Mouse (Mus musculus) heart, embryonic 12.5 days (tissue): Measurements from ENCODE around the gene Tlx2. TPM values are rescaled to one million over a fixed set of nuclear protein-coding genes. Genes with fewer than 3 reads are reported as not detected.

Experiments used
- ATAC-seq: fragments of 200-750 bp; cut with Nextera tagmentation; 2 replicates; pipeline ENCODE4 v1.8.0; 2017; ENCODE audit warnings: moderate TSS enrichment, moderate library complexity; ENCODE audit not compliant: insufficient number of reproducible peaks, low FRiP score
- H3K27ac ChIP-seq: fragments of 300-500 bp; sonication (generic); 2 replicates; pipeline ENCODE4 v1.5.1; 2016; ENCODE audit warnings: mild to moderate bottlenecking, moderate library complexity; ENCODE audit not compliant: poor library complexity, severe bottlenecking
- H3K27me3 ChIP-seq: fragments of 300-500 bp; sonication (generic); replicated peaks from 2 replicates; pipeline ENCODE4 v1.6.1; 2016; ENCODE audit warnings: mild to moderate bottlenecking, moderate library complexity
- H3K36me3 ChIP-seq: fragments of 300-500 bp; sonication (generic); 2 replicates; pipeline ENCODE4 v1.6.1; 2016; ENCODE audit warnings: mild to moderate bottlenecking, moderate library complexity
- H3K4me1 ChIP-seq: fragments of 300-500 bp; sonication (generic); replicated peaks from 2 replicates; pipeline ENCODE4 v1.6.1; 2016; ENCODE audit warnings: mild to moderate bottlenecking
- H3K4me2 ChIP-seq: fragments of 300-500 bp; sonication (generic); 2 replicates; pipeline ENCODE4 v1.6.1; 2016; ENCODE audit warnings: mild to moderate bottlenecking, moderate library complexity
- H3K4me3 ChIP-seq: fragments of 300-500 bp; sonication (generic); 2 replicates; pipeline ENCODE4 v1.5.1; 2016; ENCODE audit warnings: mild to moderate bottlenecking
- H3K9ac ChIP-seq: fragments of 300-500 bp; sonication (generic); 2 replicates; pipeline ENCODE4 v1.6.1; 2016; ENCODE audit warnings: mild to moderate bottlenecking, moderate library complexity
- H3K9me3 ChIP-seq: fragments of 300-500 bp; sonication (generic); replicated peaks from 2 replicates; pipeline ENCODE4 v1.6.1; 2016; ENCODE audit warnings: mild to moderate bottlenecking, moderate library complexity
- WGBS: fragments of 180-500 bp; shearing (Covaris S2); methylation state at CpG from one replicate; pipeline ENCODE4 v1.1.7; 2016; 5-methylcytosine and 5-hydroxymethylcytosine counted together
- polyA plus RNA-seq: library from polyadenylated mRNA; unstranded; fragments of >200 nt; fragmentation: Nextera tagmentation; extraction: Ambion mirVana; gene quantifications from 2 replicates; pipeline ENCODE4 v1.2.1, GENCODE M21; 2016

Tlx2 gene
- polyA plus RNA-seq, 1 experiment from 2014 or later: 0.18 TPM

DNA sequence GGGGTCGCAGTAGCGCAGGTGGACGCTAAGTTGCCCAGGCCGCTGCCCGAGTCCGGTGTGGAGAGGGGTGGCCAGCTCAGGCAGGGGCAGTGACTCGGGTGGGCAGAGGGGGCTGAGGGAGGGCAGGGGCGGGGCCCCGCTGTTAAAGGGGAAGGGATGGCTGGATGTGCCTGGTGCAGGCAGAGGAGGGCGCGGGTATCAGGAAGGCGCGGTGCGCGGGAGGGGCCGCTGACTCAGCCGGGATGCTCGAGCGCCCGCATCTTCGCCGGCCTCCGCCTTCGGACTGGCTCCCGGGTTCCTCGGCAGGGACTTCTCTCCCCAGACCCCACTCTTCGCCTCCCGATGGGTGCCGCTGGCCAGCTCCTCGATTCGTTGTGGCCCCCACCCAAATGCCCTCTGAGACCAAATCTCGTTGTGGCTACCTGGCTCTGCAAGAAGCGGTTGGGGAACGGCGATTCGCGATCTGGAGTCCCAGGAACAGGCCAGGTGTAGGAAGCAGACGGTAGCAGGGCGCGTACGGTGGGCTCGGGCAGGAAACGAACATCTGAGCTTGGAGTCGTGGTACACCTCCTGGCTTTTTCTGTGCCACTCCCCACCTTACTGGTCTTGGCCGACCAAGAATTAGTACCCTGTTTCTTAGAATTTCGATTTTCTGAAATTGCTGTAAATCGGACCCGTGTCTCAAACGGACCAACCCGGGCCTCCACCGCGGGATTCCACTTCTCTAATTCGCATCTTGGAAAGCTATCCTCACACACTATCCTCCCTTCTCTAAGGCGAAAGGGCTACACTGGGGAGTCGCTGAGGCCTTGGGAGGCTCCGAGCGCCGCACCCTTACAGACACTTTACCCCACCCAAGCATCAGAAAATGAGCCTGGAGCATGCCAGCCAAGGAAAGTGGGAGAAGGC is 472 bp upstream of the Tlx2 start:
- H3K9me3 ChIP-seq: no peaks in the 10 kb centered on the region
- no peak for ATAC-seq
- peak overlapping the region; percentile 32 for H3K4me2 ChIP-seq
- no peak overlapping the region for H3K27ac ChIP-seq
- peaks cover 27% of the 10 kb centered on the region for H3K4me1 ChIP-seq
- H3K27me3 ChIP-seq: peaks cover 97% of the 10 kb centered on the region
- no peak overlapping the region for H3K9ac ChIP-seq
- WGBS: under 1% methylated on average over 54 of the region's 58 CpGs
- H3K4me3 ChIP-seq: peak overlapping the region; percentile 29
- H3K36me3 ChIP-seq: no peaks in the 10 kb centered on the region

GRCm38 (mm10) chr6:83069488-83070246 is 426 bp downstream of the Tlx2 start:
- H3K27ac ChIP-seq: no peak overlapping the region
- H3K9ac ChIP-seq: no peak overlapping the region
- H3K4me1 ChIP-seq: peaks cover 27% of the 10 kb centered on the region
- peak overlapping the region; percentile 32 for H3K4me2 ChIP-seq
- WGBS: 1% methylated on average over 69 of the region's 69 CpGs
- no peak for ATAC-seq
- no peaks in the 10 kb centered on the region for H3K9me3 ChIP-seq
- no peaks in the 10 kb centered on the region for H3K36me3 ChIP-seq
- peaks cover 96% of the 10 kb centered on the region for H3K27me3 ChIP-seq
- H3K4me3 ChIP-seq: peak overlapping the region; percentile 29

DNA sequence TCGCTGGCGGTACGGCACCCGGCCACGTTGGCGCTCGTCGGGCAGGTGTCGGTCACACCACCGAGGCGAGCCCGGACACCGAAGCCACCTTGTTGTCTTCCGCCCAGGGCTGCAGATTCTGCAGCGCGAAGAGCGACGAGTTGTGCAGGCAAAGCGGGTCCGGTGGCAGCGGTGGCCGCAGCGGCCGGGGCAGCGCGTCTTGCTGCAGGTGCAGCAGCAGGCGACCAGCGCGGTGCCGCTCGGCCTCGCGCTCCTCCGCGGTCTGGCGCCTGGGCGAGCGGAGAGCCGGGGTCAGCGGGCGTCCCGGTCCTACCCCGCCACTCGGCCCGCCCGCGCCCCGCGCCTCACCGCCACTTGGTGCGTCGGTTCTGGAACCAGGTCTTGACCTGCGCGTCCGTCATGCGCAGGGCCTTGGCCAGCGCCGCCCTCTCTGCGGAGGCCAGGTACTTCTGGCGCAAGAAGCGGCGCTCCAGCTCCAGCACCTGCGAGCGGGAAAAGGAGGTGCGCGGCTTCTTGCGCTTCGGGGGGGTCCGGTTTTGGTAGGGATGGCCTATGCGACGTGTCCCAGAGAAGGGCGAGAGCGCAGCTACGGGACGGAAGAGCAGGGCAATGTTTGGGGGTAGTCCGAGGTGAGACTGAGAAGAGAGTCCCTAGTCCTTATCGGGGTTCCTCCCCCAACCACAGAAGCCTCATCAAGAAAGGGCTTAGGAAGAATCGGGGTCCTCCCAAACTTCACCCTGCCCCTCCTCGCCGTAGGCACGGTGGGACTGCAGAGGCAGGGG is 1.2 kb downstream of the Tlx2 start:
- peak overlapping the region; percentile 62 for H3K4me2 ChIP-seq
- H3K36me3 ChIP-seq: no peaks in the 10 kb centered on the region
- ATAC-seq: no peak
- peaks cover 96% of the 10 kb centered on the region for H3K27me3 ChIP-seq
- no peaks in the 10 kb centered on the region for H3K9me3 ChIP-seq
- peak overlapping the region; percentile 37 for H3K4me3 ChIP-seq
- H3K9ac ChIP-seq: 0 out of 2 replicates have a peak overlapping the region, but pooled peaks have one; percentile 21
- H3K27ac ChIP-seq: no peak overlapping the region
- H3K4me1 ChIP-seq: peaks cover 27% of the 10 kb centered on the region
- WGBS: under 1% methylated on average over 81 of the region's 81 CpGs

- Histone ChIP-seq H3K4me1 (peaks cover 27% of the 10 kb centered on the region), H3K27me3 (peaks cover 96% of the 10 kb centered on the region), H3K4me3 (peak overlapping the region; percentile 37), H3K9me3 (no peaks in the 10 kb centered on the region), H3K9ac (no peak overlapping the region), H3K4me2 (peak overlapping the region; percentile 62), H3K27ac (no peak overlapping the region), H3K36me3 (no peaks in the 10 kb centered on the region)
- 5% methylated on average over 8 of the region's 8 CpGs for WGBS
- ATAC-seq: no peak
These were observed 1.9 kb downstream of the Tlx2 start for GRCm38 (mm10) chr6:83068221-83068620.

DNA sequence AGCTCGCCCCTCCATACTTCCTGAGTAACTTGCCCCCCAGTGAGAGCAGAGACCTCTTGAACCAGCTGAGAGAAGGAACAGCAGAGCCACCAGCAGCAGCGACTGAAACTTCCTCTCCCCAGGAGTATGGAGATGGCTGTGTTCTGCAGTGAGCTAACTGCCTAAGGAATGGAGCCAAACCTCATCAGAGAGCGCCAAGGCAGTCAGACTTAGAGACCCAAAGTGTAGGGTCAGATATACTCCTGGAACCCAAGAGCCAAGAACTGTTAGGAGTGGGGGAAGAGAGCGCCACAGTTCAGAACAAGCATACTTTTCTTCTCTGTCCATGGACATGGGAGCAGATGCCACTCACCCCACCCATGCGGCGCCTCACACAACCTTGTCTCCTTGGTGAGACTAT is 3.7 kb downstream of the Tlx2 start:
- no peak for ATAC-seq
- Histone ChIP-seq H3K4me2 (no peak overlapping the region), H3K4me1 (peaks cover 26% of the 10 kb centered on the region), H3K9ac (no peak overlapping the region), H3K4me3 (no peak overlapping the region), H3K27me3 (peaks cover 96% of the 10 kb centered on the region), H3K9me3 (no peaks in the 10 kb centered on the region), H3K36me3 (no peaks in the 10 kb centered on the region), H3K27ac (no peak overlapping the region)
- 30% methylated on average over 6 of the region's 6 CpGs for WGBS

DNA sequence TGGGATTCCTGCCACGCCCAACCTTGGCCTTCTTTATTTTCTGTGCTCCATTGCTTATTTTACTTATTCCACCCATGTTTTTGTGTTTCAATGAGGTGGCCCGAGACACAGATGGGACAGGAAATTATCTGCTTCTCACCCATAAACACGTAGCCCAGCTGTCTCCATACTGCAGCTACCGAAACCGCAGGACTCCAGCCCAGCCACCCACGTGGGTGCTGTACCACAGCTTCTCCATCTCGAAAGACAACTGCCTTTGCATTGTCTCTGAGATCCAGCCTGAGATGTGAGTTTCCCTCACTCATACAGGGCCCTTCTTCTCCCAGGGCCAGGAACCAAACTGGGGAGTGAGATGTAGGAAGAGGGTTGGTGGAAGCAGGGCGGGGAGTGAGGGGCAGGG is 4.1 kb downstream of the Tlx2 start:
- Histone ChIP-seq H3K36me3 (no peaks in the 10 kb centered on the region), H3K9me3 (no peaks in the 10 kb centered on the region), H3K27ac (no peak overlapping the region), H3K4me1 (peaks cover 22% of the 10 kb centered on the region), H3K9ac (no peak overlapping the region), H3K27me3 (peaks cover 96% of the 10 kb centered on the region), H3K4me2 (no peak overlapping the region), H3K4me3 (no peak overlapping the region)
- no peak for ATAC-seq
- 29% methylated on average over 8 of the region's 8 CpGs for WGBS

GRCm38 (mm10) chr6:83058725-83059124 is 11.4 kb downstream of the Tlx2 start:
- Histone ChIP-seq H3K9me3 (no peaks in the 10 kb centered on the region), H3K36me3 (peaks cover 18% of the 10 kb centered on the region), H3K4me2 (no peak overlapping the region), H3K4me1 (peaks cover 15% of the 10 kb centered on the region), H3K4me3 (no peak overlapping the region), H3K27ac (no peak overlapping the region), H3K9ac (no peak overlapping the region), H3K27me3 (peaks cover 37% of the 10 kb centered on the region)
- ATAC-seq: no peak
- WGBS: 78% methylated on average over 2 of the region's 2 CpGs

- H3K9ac ChIP-seq: no peak within 1 kb of the TSS
- H3K4me1 ChIP-seq: peaks cover 21% of the 10 kb centered on the region
- 62% methylated on average over 3 of the region's 3 CpGs for WGBS
- H3K27me3 ChIP-seq: peaks cover 27% of the 10 kb centered on the region
- no peak within 1 kb of the TSS for H3K27ac ChIP-seq
- no peak within 1 kb of the TSS for H3K4me2 ChIP-seq
- no peaks in the 10 kb centered on the region for H3K9me3 ChIP-seq
- no peak for ATAC-seq
- peaks cover 18% of the 10 kb centered on the region for H3K36me3 ChIP-seq
- no peak within 1 kb of the TSS for H3K4me3 ChIP-seq
These were observed 12.3 kb downstream of the Tlx2 start, which contains the start of gene Dqx1 for GRCm38 (mm10) chr6:83057790-83058189. TSS of gene Dqx1 (plus strand) at chr6:83057844.

DNA sequence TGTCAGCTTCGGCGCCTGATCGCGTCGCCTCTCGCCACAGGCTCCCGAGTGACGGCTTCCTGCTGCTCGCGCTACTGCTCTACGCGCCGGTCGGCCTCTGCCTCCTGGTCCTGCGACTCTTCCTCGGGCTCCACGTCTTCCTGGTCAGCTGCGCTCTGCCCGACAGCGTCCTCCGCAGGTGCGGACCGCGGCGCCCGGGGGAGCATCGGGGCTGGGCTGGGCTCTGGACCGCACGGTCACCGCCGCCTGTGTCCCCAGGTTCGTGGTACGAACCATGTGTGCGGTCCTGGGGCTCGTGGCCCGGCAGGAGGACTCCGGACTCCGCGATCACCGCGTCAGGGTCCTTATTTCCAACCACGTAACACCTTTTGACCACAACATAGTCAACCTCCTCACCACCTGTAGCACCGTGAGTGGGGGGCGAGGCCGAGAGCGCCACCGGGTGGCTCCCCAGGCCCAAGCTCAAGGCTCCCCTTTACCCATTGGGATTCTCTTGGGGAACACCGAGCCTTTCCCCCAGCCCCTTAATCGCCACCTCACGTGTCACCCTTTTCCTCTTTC is 15.1 kb downstream of the Tlx2 start, which contains the start of gene Htra2:
TSS of gene Htra2 (minus strand) at position 403 of the 561 bp plus-strand sequence.
- under 1% methylated on average over 49 of the region's 50 CpGs for WGBS

GRCm38 (mm10) chr6:83054074-83054851 is 15.8 kb downstream of the Tlx2 start, which contains the start of gene Aup1:
TSS of gene Aup1 (plus strand) at chr6:83054521.
- peak within 1 kb of the TSS; percentile 93 for H3K9ac ChIP-seq
- peak within 1 kb of the TSS; percentile 84 for H3K4me3 ChIP-seq
- H3K4me1 ChIP-seq: peaks cover 21% of the 10 kb centered on the region
- ATAC-seq: peak; percentile 95
- peaks cover 37% of the 10 kb centered on the region for H3K36me3 ChIP-seq
- H3K27ac ChIP-seq: peak within 1 kb of the TSS; percentile 85
- H3K27me3 ChIP-seq: peaks cover 11% of the 10 kb centered on the region
- peak within 1 kb of the TSS; percentile 99 for H3K4me2 ChIP-seq
- under 1% methylated on average over 64 of the region's 64 CpGs for WGBS
- no peaks in the 10 kb centered on the region for H3K9me3 ChIP-seq

More for the DNA sequence above, 15.1 kb downstream of the Tlx2 start, which contains the start of gene Htra2:
- Histone ChIP-seq H3K27ac (peak within 1 kb of the TSS; percentile 85), H3K9me3 (no peaks in the 10 kb centered on the region), H3K9ac (peak within 1 kb of the TSS; percentile 93), H3K27me3 (peaks cover 4% of the 10 kb centered on the region), H3K4me3 (peak within 1 kb of the TSS; percentile 84), H3K4me2 (peak within 1 kb of the TSS; percentile 99), H3K4me1 (peaks cover 21% of the 10 kb centered on the region), H3K36me3 (peaks cover 33% of the 10 kb centered on the region)
- peak; percentile 37 for ATAC-seq
